ENCODE assay signal across 22 mouse cellular contexts in genomic region chr5:24889860-24890259, GRCm38 (mm10). TPM values are rescaled to one million over a fixed set of nuclear protein-coding genes. Genes with fewer than 3 reads are reported as not detected.
DNase-seq lines count a peak whose midpoint lies in the region; ATAC-seq and TF ChIP-seq lines count a peak whose summit lies in the region.
"Had no signal": no experiment of that assay in that cellular context is flagged by ENCODE, and none has a peak within 500 bp of the region (broad histone marks: within the 10 kb centered on the region; RNA-seq: fewer than 3 reads in every experiment).

No protein-coding gene starts in this region.

- H3K4me2 ChIP-seq in heart, embryonic 13.5 days, result peak overlapping the region; percentile 61
- no peak overlapping the region for H3K4me2 ChIP-seq in lung, embryonic 15.5 days
- peak overlapping the region; percentile 43 for H3K4me2 ChIP-seq in heart, postnatal 0 days (ENCODE audit: low read depth, low read length)
- H3K4me2 ChIP-seq: hindbrain, embryonic 15.5 days; midbrain, embryonic 13.5 days had no signal

- H3K27me3 ChIP-seq in heart, embryonic 13.5 days (replicated peaks), result no peaks in the 10 kb centered on the region
- no peaks in the 10 kb centered on the region for H3K27me3 ChIP-seq in lung, embryonic 15.5 days
- H3K27me3 ChIP-seq in heart, postnatal 0 days (ENCODE audit: control insufficient read depth, insufficient read depth, low read length), result no peaks in the 10 kb centered on the region
- H3K27me3 ChIP-seq: hindbrain, embryonic 15.5 days; megakaryocyte, embryonic 14.5 days; midbrain, embryonic 13.5 days had no signal

- ATAC-seq in heart, embryonic 13.5 days (ENCODE audit: extremely low read depth, insufficient number of reproducible peaks, low FRiP score, low TSS enrichment), result peak; percentile 67; the same call in 1 of the 2 replicates
- peak; percentile 31; the same call in 1 of the 2 replicates for ATAC-seq in lung, embryonic 15.5 days (ENCODE audit: borderline replicate concordance, extremely low read depth, low FRiP score, low TSS enrichment)
- peak; percentile 89 for ATAC-seq in heart, postnatal 0 days (ENCODE audit: insufficient read depth, low read depth)
- ATAC-seq: forebrain, embryonic 16.5 days; midbrain, embryonic 13.5 days had no signal

- H3K9ac ChIP-seq in heart, embryonic 13.5 days, result peak overlapping the region; percentile 70
- no peak overlapping the region for H3K9ac ChIP-seq in lung, embryonic 15.5 days
- peak overlapping the region; percentile 29; the same call in 1 of the 2 replicates for H3K9ac ChIP-seq in heart, postnatal 0 days (replicated peaks; ENCODE audit: low read depth, low read length)
- H3K9ac ChIP-seq: hindbrain, embryonic 15.5 days; midbrain, embryonic 13.5 days had no signal

- H3K36me3 ChIP-seq in heart, embryonic 13.5 days, result peaks cover 43% of the 10 kb centered on the region
- no peaks in the 10 kb centered on the region for H3K36me3 ChIP-seq in lung, embryonic 15.5 days
- H3K36me3 ChIP-seq in heart, postnatal 0 days (replicated peaks; ENCODE audit: control insufficient read depth, insufficient read depth, low read length), result peaks cover 43% of the 10 kb centered on the region

- intact Hi-C loops in heart, postnatal 36 days (cut with DNase I), result no loop called here

- no peak for DNase-seq in heart, postnatal 36 days
- DNase-seq in lung, postnatal 4 days, result no peak
- DNase-seq in heart, postnatal 0 days (ENCODE audit: low spot score), result peak; percentile 64
- DNase-seq in kidney, adult 9 months, result no peak
- DNase-seq: adrenal gland, adult 2 months; cerebellum, adult 11-12 months; gastrocnemius, postnatal 25 days; kidney, adult 8-10 months; kidney, postnatal 14 days; layer of hippocampus, postnatal 36 days; lung, adult 18-20 months; thymus, adult 18-20 months; thymus, postnatal 4 days had no signal

- TF ChIP-seq CTCF in embryonic fibroblast, embryonic 13.5 days (IDR thresholded peaks at IDR 0.05; ENCODE audit: borderline replicate concordance, insufficient read depth, low read length), result no peak
- no peak for TF ChIP-seq CTCF in heart, postnatal 0 days (IDR thresholded peaks at IDR 0.05; ENCODE audit: low read depth)

- H3K4me3 ChIP-seq in heart, embryonic 13.5 days, result peak overlapping the region; percentile 24
- H3K4me3 ChIP-seq in lung, embryonic 15.5 days, result no peak overlapping the region
- no peak overlapping the region for H3K4me3 ChIP-seq in embryonic fibroblast, embryonic 13.5 days (ENCODE audit: insufficient read depth, low read length)
- H3K4me3 ChIP-seq in heart, postnatal 0 days (ENCODE audit: low read depth, low read length), result peak overlapping the region; percentile 15
- H3K4me3 ChIP-seq: embryonic facial prominence, embryonic 10.5 days; forebrain, embryonic 10.5 days; hindbrain, embryonic 15.5 days; megakaryocyte, embryonic 14.5 days; midbrain, embryonic 13.5 days had no signal

- WGBS in heart, embryonic 13.5 days, result 21% methylated on average over 9 of the region's 9 CpGs
- WGBS in lung, embryonic 15.5 days, result 46% methylated on average over 9 of the region's 9 CpGs
- WGBS in heart, postnatal 0 days, result 24% methylated on average over 9 of the region's 9 CpGs

- TF ChIP-seq POLR2A in embryonic fibroblast, embryonic 13.5 days (IDR thresholded peaks at IDR 0.05; ENCODE audit: low read depth, low read length), result no peak

- TF ChIP-seq EP300 in heart, postnatal 0 days (IDR thresholded peaks at IDR 0.05; ENCODE audit: low read depth), result no peak

- peak overlapping the region; percentile 89 for H3K27ac ChIP-seq in heart, embryonic 13.5 days (replicated peaks)
- no peak overlapping the region for H3K27ac ChIP-seq in lung, embryonic 15.5 days
- peak overlapping the region; percentile 34 for H3K27ac ChIP-seq in embryonic fibroblast, embryonic 13.5 days (ENCODE audit: insufficient read depth, low read length)
- H3K27ac ChIP-seq in heart, postnatal 0 days (ENCODE audit: low read depth), result peak overlapping the region; percentile 89
- H3K27ac ChIP-seq: embryonic facial prominence, embryonic 10.5 days; forebrain, embryonic 10.5 days; hindbrain, embryonic 15.5 days; midbrain, embryonic 13.5 days had no signal

- H3K9me3 ChIP-seq in heart, embryonic 13.5 days, result no peaks in the 10 kb centered on the region
- no peaks in the 10 kb centered on the region for H3K9me3 ChIP-seq in lung, embryonic 15.5 days
- no peaks in the 10 kb centered on the region for H3K9me3 ChIP-seq in heart, postnatal 0 days (replicated peaks; ENCODE audit: control insufficient read depth, low read length)
- H3K9me3 ChIP-seq: embryonic facial prominence, embryonic 10.5 days; forebrain, embryonic 10.5 days; hindbrain, embryonic 15.5 days; megakaryocyte, embryonic 14.5 days; midbrain, embryonic 13.5 days had no signal

- H3K4me1 ChIP-seq in heart, embryonic 13.5 days, result peaks cover 53% of the 10 kb centered on the region
- no peaks in the 10 kb centered on the region; the same call in 1 of the 2 replicates for H3K4me1 ChIP-seq in lung, embryonic 15.5 days
- peaks cover 22% of the 10 kb centered on the region for H3K4me1 ChIP-seq in embryonic fibroblast, embryonic 13.5 days (ENCODE audit: control insufficient read depth, insufficient read depth, low read length)
- H3K4me1 ChIP-seq in heart, postnatal 0 days (ENCODE audit: control insufficient read depth, insufficient read depth), result peaks cover 12% of the 10 kb centered on the region
- H3K4me1 ChIP-seq: hindbrain, embryonic 15.5 days; midbrain, embryonic 13.5 days had no signal

RNA-seq across cellular contexts. Expression of gene Rheb, which starts 47.4 kb away (rescaled TPM):
- polyA plus RNA-seq in heart, embryonic 13.5 days (2015; fragmentation: Nextera tagmentation; extraction: Ambion mirVana), result 235 and 261 TPM in 2 replicates
- total RNA-seq in heart, postnatal 36 days (2021), result 10 to 100 TPM; 75.8 to 85.5 TPM
- polyA plus RNA-seq in lung, embryonic 15.5 days (2015; fragmentation: Nextera tagmentation; extraction: Ambion mirVana), result 201 and 202 TPM in 2 replicates
- 147 and 150 TPM in 2 replicates for polyA plus RNA-seq in embryonic fibroblast, embryonic 13.5 days (2011; ENCODE audit: insufficient read length, low read depth, missing spikeins)
- 83.6 and 101 TPM in 2 replicates for total RNA-seq in heart, postnatal 0 days (2014; rRNA removed; ENCODE audit: low replicate concordance)
- polyA plus RNA-seq in heart, postnatal 0 days (2015; fragmentation: Nextera tagmentation; extraction: Ambion mirVana), result 250 and 253 TPM in 2 replicates

Comparison
In these comparisons a context has a peak if more than half of its experiments do, and no peak if none do; other contexts are left out.
1. ATAC-seq: peak in every context shown above with its lines; median percentile 89 in heart, postnatal 0 days; 67 in heart, embryonic 13.5 days; 31 in lung, embryonic 15.5 days.
2. H3K4me3 ChIP-seq: peak in heart, embryonic 13.5 days (single experiment) and heart, postnatal 0 days (single experiment); none in lung, embryonic 15.5 days (single experiment) and embryonic fibroblast, embryonic 13.5 days (single experiment).